Mouse (Mus musculus): Measurements from ENCODE around the gene Cyb5d2. TPM values are rescaled to one million over a fixed set of nuclear protein-coding genes. Genes with fewer than 3 reads are reported as not detected.
A peak's percentile ranks its signal among the peaks of the same experiment; 100 is the strongest.
"Not testable (repeated sequence)": the region's sequence is repeated elsewhere in the genome, so short reads cannot be mapped to it uniquely, and the experiment has no call there.

The Cyb5d2 gene
- total RNA-seq, 2 experiments from 2014 or later, result 19.2 to 19.5 TPM

DNA sequence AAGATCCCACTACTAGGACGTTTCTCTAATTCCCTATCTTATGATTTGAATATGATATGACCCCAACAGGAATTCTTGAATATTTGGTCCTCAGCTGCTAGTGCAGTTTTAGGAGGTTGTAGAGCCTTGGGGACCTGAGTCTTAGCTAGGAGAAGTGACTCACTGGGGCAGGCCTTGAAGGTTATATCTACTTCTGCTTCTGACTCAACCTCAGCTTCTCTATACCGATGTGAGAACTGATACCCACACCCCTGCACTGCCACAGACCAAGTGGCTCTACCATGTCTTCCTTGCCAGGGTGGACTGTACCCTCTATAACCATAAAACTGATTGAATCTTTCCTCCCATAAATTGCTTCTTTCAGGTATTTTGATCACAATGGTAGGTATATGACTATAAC is 13.8 kb downstream of the Cyb5d2 start:
- intact Hi-C loops (cut with DNase I), result no loop called here
- DNase-seq, result no peak

DNA sequence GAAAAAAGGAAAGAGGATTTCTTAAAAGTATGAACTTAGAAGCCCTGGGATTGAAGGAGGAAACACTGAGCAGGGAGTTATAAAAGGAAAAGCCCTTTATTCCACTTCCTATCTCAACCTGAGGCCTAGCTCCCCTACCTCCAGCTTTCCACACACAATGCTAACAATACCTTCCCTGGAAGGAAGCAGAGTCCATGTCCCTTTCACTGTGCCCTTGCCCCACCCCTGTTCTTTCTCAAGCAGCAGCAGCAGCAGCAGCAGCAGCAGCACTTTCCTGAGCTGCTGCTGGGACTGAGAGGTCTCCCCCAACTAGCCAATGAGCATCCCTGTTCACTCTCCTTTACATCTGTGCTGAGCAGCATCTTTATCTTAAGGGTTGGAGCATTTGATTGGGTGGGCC is 17.0 kb downstream of the Cyb5d2 start:
- intact Hi-C loops (cut with DNase I), result no loop called here

DNA sequence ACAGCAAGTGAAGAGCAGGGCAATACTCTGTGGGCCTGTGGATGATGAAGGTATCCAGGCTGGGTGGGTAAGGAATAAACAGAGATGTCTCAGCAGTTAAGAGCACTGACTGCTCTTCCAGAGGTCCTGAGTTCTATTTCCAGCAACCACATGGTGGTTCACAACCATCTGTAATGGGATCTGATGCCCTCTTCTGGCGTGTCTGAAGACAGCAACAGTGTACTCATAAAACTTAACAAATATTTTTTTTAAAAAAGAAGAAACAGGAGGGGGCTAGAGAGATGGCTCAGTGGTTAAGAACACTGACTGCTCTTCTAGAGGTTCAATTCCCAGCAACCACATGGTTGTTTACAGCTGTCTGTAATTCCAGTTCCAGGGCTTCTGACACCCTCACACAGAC is 23.3 kb downstream of the Cyb5d2 start:
- intact Hi-C loops (cut with DNase I); DNase-seq: not testable (repeated sequence)

More for the DNA sequence above, 17.0 kb downstream of the Cyb5d2 start:
- DNase-seq, result no peak

DNA sequence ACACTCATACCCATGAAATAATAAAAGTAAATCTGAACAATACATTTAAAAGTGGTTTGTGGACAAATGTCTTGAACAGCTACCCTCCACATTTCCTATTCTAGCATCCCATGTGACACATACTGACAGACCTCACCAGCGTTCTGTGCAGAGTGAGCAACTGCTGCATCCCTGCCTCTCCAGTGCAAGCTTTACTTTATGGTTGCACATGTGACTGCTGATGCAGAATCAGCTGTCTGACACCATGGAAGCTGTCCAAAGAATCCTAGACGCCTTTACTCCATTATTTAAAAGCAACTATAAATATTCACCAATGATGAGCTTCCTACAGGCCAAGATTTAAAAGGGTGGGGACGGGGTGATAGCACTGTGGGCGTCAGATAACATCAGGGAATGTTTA is 24.5 kb downstream of the Cyb5d2 start:
- DNase-seq, result no peak
- intact Hi-C loops (cut with DNase I), result no loop called here

DNA sequence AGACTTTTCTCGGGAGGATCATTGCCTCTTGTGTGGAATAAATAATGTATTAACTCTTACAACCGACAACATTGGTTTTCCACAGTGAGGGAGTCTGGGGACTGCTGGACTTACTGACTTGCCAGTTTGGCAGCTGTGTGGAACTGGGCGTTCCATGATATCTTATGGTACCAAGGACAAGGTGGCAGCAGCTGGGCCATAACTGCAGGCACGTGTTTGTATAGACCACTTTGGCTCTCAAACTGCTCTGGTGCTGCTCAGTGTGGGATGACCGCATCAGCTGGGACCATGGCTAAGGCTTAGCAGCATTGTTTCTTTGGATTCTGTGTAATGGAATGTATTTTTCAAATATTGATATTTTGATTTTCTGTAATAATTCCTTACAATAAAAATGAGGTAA is 25.1 kb downstream of the Cyb5d2 start:
- intact Hi-C loops (cut with DNase I), result no loop called here
- no peak for DNase-seq

DNA sequence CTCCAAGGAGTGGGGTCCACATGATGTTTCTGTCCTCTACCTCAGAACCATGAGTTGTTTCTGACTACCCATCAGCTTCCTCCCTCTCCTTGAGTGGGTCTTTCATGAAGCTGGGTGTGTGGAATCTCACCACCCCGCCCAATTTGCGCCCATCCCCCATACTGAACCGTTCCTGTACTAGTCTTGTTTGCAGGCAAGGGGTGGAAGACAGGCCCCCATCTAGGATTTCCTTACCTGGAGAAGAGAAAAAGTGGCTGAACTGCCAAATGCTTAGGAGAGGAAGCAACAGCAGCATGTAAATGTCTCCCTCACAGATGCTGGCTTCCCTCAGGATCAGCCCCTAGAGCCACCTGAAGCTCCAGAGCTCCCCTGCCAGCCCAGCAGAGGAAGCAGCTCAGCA is 25.6 kb downstream of the Cyb5d2 start:
- no peak for DNase-seq
- intact Hi-C loops (cut with DNase I), result no loop called here

DNA sequence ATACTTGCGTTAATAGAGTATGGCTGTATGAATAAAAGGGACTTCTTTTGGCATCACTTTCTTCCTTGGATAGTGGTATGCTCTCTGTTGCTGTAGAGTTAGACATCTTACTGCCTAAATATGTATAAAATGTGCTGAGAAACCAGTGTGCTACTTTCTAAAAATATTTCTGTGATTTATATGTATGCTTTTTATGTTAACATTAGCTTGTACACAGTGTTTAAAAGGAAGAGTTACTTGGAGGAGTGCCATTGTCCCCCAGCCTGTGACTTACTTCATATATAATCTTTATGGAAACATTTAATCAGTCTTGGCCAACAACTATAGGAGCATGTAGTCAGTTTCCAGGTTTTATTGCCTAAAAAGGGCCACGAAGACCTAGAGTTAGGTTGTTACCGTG is 26.9 kb downstream of the Cyb5d2 start:
- intact Hi-C loops (cut with DNase I), result no loop called here
- no peak for DNase-seq

DNA sequence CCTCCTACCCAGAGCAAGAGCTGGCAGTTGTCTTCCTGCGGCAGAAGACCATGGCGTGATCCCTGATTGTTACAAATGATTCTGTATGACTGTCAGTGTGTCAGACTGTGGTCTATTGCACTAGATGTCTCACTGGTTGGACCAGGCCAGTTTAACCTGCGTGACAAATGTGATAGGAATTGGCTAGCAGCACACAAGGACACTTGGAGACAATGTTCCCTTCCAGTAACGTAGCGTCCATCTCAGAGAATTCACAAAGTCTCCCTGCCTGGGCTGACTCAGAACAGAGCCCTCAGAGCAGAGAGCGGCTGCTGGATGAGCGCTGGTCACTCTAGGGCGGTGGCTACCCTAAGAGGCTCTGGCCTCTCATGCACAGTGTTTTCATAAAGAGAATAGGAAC is 28.2 kb downstream of the Cyb5d2 start:
- DNase-seq, result no peak
- intact Hi-C loops (cut with DNase I), result no loop called here

DNA sequence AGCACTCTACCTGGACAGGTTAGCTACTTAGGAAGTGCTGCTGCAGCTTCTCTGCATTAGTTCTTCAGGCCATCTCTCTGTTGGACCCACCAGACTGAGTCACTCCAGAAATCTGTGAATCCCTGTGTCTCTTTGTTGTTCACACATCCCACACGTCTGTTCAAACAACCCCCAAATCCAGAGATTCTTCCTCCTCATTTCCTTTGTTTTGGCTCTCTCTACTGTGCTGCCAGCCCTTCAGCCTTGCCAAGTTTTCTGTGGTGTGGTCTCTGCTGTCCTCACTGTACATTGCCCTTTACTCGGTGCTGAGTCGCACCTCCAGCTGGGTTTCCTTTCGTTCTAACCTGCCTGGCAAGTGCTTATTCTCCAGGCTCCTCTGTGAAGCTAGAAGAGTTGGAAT is 31.7 kb downstream of the Cyb5d2 start:
- intact Hi-C loops (cut with DNase I), result no loop called here

DNA sequence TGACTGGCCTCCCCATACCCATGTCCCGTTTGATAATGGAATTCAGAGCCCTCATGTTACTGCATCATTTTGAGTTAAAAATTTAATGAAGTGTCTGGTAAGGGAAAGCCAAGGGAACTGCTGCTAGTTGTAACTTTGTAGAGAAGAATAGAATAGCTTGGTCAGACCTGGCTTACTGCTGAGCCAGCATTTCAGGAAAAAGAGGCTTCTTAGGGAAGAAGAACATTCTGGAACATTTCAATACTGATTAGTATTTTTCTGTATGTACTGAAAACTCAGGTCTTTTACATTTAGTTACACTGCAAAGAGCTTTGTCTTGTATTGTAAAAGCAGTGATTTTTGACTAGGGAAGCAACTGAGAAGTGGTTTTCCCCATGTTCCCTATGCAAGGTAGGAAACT is 35.2 kb downstream of the Cyb5d2 start:
- DNase-seq, result no peak
- intact Hi-C loops (cut with DNase I), result no loop called here

More for the DNA sequence above, 31.7 kb downstream of the Cyb5d2 start:
- DNase-seq, result no peak

DNA sequence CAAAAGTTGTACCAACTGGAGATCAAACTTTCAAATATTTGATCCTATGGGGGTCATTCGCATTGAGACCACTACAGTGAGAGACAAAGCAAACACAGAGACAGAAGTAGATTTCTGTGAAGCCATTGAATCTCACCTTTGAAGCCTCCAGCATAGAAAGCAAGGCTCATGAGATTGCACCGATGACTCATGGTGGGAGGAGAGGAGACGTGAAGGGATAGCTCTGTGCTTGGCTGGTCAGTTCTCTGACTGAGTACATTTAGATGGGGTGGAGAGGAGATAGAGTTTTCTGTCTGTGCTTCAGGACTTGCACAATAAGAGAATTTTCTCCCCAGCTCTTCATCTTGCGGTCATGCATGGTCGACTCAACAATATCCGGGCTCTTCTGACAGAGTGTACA is 36.4 kb downstream of the Cyb5d2 start:
- no peak for DNase-seq
- intact Hi-C loops (cut with DNase I), result no loop called here

DNA sequence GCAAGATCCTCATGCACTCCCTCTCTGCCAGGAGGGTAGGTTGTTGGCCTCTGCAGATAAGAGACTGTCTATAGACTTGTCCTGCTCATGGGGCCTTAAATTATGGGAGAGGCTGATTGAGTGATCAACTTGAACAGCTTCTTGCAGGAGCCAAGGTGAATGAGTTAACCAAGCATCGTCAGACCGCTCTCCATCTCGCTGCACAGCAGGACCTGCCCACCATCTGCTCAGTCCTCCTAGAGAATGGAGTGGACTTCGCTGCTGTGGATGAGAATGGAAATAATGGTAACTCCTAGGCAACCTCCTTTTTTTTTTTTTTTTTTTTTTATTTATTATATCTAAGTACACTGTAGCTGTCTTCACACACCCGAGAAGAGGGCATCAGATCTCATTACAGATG is 37.6 kb downstream of the Cyb5d2 start:
- intact Hi-C loops (cut with DNase I), result no loop called here
- DNase-seq, result no peak

DNA sequence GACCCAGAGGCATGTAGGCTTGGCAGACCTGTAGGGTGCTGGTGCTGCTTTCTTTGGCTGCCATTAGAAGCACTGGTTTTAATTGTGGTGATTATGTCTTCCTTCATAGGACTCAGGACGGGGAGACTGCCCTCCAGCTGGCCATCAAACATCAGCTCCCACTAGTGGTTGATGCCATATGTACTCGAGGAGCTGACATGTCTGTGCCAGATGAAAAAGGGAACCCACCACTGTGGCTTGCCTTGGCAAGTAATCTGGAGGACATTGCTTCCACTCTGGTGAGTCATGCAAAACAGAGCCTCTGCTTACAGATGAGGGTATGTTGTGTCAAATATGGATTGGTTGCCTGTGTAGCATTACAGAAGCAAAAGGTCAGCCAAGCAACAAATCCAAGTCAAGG is 44.0 kb downstream of the Cyb5d2 start:
- no peak for DNase-seq
- intact Hi-C loops (cut with DNase I), result no loop called here

DNA sequence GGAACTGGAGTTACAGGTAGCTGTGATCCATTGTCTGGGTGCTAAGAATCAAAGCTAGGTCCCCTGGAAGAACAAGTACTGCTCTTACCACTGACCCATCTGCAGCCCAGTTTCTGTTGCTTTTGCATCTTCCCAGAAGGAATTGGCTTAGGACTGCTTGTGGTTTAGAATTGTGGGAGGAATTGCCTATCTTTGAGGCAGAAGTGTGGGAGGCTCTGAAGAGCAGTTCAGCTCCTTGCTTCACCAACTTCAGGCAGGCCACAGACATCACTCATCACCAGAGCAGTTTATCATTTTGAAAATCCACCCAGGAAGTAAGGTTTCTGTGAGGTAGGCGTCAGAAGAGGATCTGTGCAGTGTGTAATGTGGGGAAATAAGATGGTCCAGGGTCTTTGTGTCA is 56.9 kb downstream of the Cyb5d2 start:
- intact Hi-C loops (cut with DNase I), result loop anchor here (10.0 kb wide), 1 partner anchor 384 kb away; no protein-coding TSS in a partner anchor
- DNase-seq, result no peak

DNA sequence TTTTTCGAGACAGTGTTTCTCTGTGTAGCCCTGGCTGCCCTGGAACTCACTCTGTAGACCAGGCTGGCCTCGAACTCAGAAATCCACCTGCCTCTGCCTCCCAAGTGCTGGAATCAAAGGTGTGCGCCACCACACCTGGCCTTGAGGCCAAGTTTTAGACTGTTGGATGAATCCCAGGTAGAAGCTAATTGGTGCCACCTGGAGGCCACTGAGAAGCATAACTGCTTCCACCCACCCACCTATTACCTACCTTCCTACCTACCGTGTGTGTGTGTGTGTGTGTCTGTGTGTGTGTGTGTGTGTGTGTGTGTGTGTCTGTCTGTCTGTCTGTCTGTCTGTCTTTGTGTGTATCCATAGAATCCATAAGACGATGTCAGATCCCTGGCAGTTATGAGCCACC is 58.4 kb downstream of the Cyb5d2 start:
- not testable (repeated sequence) for DNase-seq
- intact Hi-C loops (cut with DNase I), result loop anchor here (10.0 kb wide), 1 partner anchor 383 kb away; no protein-coding TSS in a partner anchor

DNA sequence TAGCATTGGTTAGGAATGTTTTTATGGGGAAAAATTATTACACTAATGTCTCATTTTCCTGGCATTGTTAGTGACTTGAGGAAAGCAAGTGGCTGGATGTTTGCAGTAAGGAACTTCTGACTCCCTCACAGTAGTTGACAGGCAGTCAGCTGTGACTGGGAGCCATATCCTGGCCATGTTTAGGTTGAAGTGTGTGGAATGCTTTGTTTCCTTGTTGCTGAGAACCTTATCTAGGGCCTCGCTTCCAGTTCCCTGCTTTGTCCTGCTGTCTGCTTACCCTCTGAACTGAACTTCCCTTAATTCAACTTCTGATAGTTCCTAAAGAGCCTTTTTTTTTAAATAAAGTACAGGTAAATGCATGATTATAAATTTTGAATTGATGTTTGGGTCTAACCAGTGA is 59.6 kb downstream of the Cyb5d2 start:
- no peak for DNase-seq
- intact Hi-C loops (cut with DNase I), result loop anchor here (10.0 kb wide), 1 partner anchor 382 kb away; no protein-coding TSS in a partner anchor

DNA sequence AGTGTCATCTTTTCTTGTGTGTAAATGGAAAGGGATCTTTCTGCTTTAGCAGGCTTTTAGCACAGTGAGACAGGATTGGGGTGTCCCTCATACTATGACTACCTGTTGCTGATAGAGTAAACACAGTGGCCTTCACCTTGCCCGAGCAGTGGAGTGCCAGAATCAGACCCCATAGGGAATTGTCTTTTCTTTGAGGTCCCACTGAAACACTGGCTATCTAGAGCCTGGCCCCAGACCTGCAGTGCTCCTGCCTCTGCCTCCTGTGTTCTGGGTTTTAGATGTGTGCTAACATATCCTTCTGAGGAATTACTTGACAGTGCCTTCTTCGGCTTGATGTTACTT is 60.5 kb downstream of the Cyb5d2 start:
- intact Hi-C loops (cut with DNase I), result loop anchor here (10.0 kb wide), 1 partner anchor 381 kb away; no protein-coding TSS in a partner anchor
- DNase-seq, result peak in 1 of 2 experiments; percentile 15

DNA sequence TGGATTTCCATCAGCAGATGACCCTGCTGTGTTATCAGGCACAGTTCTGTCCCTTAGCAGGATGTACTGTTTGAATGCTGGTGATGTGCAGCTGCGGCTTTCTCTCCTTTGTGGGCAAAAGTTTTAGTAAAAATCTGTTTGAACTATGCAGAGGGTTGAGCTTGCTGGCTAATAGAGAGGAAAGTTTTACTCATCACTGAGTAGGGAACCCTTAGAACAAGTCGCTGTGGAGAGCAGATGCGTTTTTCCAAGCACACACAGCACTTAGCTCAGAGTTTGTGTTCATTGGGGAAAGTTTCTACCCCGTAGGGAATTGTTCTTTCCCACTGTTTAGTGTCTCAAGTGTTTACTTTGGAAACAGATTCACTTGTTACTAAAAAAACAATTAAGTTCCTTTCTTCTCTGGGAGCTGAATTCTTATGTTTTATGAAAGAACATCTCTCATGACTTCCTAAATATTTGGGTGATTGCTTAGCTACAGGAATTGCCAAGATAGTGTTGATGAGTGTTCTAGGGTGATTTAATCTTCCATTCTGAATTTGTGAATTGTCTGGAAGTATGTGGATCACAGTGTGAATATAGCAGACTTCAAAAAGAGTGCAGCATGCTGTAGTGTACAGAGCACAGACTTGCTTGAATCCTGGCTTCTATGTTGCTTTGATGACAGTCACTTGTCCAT is 61.0 kb downstream of the Cyb5d2 start:
- DNase-seq, result peak; percentile 11 to 19
- intact Hi-C loops (cut with DNase I), result loop anchor here (10.0 kb wide), 1 partner anchor 380 kb away; no protein-coding TSS in a partner anchor

DNA sequence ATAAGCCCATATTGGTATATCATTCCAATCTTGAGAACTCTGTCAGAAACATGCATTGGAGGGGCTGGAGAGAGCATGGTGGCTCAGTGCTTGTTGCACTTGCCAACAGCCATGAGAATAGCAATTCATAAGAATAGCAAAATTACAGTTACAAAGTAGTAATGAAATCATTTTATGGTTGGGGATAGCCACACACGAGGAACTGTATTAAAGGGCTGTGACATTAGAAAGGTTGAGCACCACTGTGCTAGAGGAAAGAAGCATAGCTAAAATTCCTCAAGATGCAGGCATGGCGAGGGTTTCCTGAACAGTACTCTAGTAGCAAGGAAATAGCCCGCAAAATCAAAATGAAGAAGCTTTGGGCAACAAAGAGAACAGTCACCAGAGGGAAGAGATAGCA is 62.2 kb downstream of the Cyb5d2 start:
- no peak for DNase-seq
- intact Hi-C loops (cut with DNase I), result loop anchor here (10.0 kb wide), 1 partner anchor 379 kb away; no protein-coding TSS in a partner anchor
